Mouse (Mus musculus) brain, embryonic 14.5 days (tissue): ENCODE results near the gene Arhgef38. TPM values are rescaled to one million over a fixed set of nuclear protein-coding genes. Genes with fewer than 3 reads are reported as not detected.

Source experiments
- DNase-seq: peaks from one replicate; pipeline ENCODE4 v3.0.0-alpha.2; 2011; ENCODE audit warnings: low read depth
- CTCF ChIP-seq: fragments of 200-500 bp; IDR thresholded peaks from 2 replicates; pipeline ENCODE4 v1.5.1; 2012; ENCODE audit warnings: inconsistent platforms, mild to moderate bottlenecking, moderate library complexity, borderline replicate concordance; ENCODE audit not compliant: insufficient read depth, insufficient read length; ENCODE audit errors: extremely low read depth
- POLR2A ChIP-seq: fragments of 200-500 bp; IDR thresholded peaks from 2 replicates; pipeline ENCODE4 v1.6.1; 2012; ENCODE audit warnings: mild to moderate bottlenecking, inconsistent platforms, borderline replicate concordance; ENCODE audit not compliant: poor library complexity, insufficient read depth, insufficient read length, severe bottlenecking; ENCODE audit errors: extremely low read depth
- polyA plus RNA-seq: library from polyadenylated mRNA; depleted of rRNA; stranded (reverse); fragments of >200 nt; gene quantifications from 2 replicates; pipeline ENCODE4 v1.2.3, GENCODE M21; 2012

Gene Arhgef38
- polyA plus RNA-seq, 1 experiment: 0.05 TPM

- no peak for DNase-seq
- TF ChIP-seq CTCF (no peak), POLR2A (no peak)
These were observed 70.8 kb downstream of the Arhgef38 start for GRCm38 (mm10) chr3:133163913-133164406.

GRCm38 (mm10) chr3:133163174-133163573, 71.6 kb downstream of the Arhgef38 start:
- TF ChIP-seq CTCF (no peak), POLR2A (no peak)

DNA sequence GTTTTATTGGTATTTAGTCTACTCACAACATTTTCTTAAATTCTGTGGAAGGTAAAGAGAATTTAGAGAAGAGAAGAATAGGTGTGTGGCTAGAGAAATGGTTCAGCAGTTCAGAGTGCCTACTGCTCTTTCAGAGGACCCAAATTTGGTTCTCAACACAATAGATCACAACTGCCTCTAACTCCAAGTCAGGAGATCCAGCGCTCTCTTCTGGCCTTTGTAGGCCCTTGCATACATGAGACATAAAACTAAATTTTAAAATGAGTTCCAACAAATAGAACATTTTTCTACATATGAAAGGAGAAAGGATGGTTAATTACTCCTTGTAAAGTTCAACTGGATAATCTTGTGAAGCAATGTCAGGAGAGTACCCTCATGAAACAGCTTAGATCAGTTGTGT, 73.3 kb downstream of the Arhgef38 start:
- DNase-seq: no peak
- TF ChIP-seq CTCF (no peak), POLR2A (no peak)

More at GRCm38 (mm10) chr3:133163174-133163573, 71.6 kb downstream of the Arhgef38 start:
- DNase-seq: peak; percentile 86

DNA sequence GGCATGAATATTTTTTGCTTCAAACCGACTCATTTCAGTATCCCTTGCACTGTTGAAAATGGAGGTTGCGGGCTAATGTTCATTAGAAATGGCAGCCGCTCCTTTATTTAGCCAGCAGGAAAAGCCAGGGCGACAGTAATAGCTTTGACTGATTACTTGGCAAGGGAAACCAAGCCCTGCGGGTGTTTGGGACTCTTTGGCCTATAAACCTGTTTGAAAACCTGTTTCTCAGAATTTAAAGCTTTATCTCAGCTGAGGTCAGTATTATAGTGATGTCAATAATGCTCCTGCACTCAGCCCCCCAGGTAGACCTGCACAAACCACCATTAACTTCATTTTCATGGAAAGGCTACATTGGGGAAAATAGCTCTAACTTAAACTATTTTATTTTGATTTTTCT, 76.5 kb downstream of the Arhgef38 start:
- DNase-seq: peak; percentile 37
- TF ChIP-seq POLR2A (no peak), CTCF (no peak)

GRCm38 (mm10) chr3:133154683-133155082, 80.1 kb downstream of the Arhgef38 start:
- peak; percentile 70 for DNase-seq
- TF ChIP-seq POLR2A (no peak), CTCF (no peak)

DNA sequence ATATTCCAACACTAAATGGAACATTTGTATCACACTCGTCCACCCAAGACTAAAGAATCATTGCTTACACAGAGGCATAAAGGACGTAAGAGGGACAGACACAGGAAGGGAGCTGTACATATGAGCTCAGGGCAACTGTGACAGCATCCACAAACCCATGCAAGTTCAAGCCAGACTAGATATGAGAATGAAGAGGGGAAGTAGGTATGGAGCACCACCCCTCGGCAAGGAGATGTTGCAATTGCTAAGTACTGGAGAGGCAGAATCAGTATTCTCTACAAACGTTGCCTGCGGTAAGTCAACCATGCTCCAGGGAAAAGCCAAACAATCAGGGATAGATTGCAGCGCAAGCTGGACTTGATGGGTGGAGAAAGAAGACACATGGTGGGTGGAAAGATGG, 81.1 kb downstream of the Arhgef38 start:
- TF ChIP-seq CTCF (no peak), POLR2A (no peak)
- DNase-seq: no peak

- DNase-seq: no peak
- TF ChIP-seq POLR2A: no peak
- TF ChIP-seq CTCF: no peak
These were observed 81.9 kb downstream of the Arhgef38 start for GRCm38 (mm10) chr3:133152831-133153230.

GRCm38 (mm10) chr3:133151629-133152028, 83.1 kb downstream of the Arhgef38 start:
- peak; percentile 13 for DNase-seq
- TF ChIP-seq POLR2A (no peak), CTCF (no peak)

GRCm38 (mm10) chr3:133144511-133145147, 90.1 kb downstream of the Arhgef38 start:
- peak; percentile 16 for DNase-seq

DNA sequence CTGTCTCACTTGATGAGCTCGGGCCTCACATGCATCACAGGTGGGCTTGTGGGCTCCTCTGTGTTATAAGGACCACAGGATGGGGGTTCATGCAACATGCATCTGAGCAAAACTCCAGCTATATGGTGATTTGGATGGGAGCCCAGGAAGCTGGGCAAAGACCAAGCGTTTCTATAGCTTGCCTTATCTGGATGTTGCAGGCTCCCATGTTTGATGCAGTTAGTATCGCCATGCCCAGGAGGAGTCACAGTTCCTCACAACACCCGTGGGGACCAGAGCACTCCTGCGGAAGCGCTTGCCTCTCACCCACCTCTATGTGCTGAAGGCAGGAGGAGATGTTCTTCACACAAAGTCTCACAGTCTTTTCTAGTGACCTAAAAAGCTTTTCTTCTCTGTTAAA, 92.9 kb downstream of the Arhgef38 start:
- TF ChIP-seq POLR2A (no peak), CTCF (no peak)
- no peak for DNase-seq

More at GRCm38 (mm10) chr3:133144511-133145147, 90.1 kb downstream of the Arhgef38 start:
- TF ChIP-seq CTCF (no peak), POLR2A (no peak)

DNA sequence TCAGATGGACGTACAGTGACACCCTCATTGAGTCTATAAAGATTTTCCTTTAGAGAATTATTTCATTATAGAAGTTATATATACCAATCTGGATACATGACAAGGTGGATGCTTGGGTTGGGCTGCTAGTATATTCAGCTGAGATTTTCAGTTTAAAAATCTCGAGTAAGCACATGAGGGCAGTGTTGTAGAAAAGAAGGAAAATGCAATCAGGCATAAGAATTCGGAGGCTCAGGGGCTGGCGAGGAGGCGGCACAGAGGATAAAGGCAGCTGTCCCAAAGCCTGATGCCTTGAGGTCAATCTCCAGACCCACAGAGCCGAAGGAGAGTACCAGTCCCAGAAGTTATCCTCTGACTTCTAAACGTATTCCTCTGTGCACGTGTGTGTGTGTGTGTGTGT, 102.1 kb downstream of the Arhgef38 start:
- no peak for TF ChIP-seq CTCF
- TF ChIP-seq POLR2A: no peak
- DNase-seq: peak; percentile 23

DNA sequence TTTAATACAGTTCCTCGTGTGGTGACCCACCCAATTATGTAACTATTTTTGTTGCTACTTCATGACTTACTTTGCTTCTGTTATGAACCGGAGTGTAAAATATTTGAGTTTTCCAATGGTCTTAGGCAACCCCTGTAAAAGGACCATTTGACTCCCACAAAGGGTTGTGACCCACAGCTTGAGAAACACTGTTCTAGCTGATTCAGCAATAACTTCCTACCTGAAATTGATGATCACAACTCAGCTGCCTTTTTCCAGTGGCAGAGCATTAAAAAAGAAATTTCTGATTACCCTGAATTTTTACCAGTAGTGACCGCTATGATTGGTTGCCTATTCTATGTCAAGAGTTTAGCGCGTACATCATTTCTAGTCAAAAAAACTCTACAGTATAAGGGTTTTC, 103.4 kb downstream of the Arhgef38 start:
- DNase-seq: no peak
- TF ChIP-seq CTCF: no peak
- no peak for TF ChIP-seq POLR2A
